Mouse (Mus musculus) G1E (cell line): ENCODE data around the gene Tbc1d1.

Experiments
- CTCF ChIP-seq: IDR thresholded peaks from 2 replicates; pipeline ENCODE4 v1.5.1; 2012; ENCODE audit warnings: low read depth, low read length, inconsistent platforms, mixed read lengths
- GATA1 ChIP-seq: IDR thresholded peaks from 2 replicates; pipeline ENCODE4 v1.6.1; 2012; ENCODE audit warnings: borderline replicate concordance, low read length, inconsistent platforms, mixed read lengths
- POLR2AphosphoS5 ChIP-seq: IDR thresholded peaks from 2 replicates; pipeline ENCODE4 v1.6.1; 2012; ENCODE audit warnings: low read depth, low read length, inconsistent platforms; ENCODE audit not compliant: insufficient replicate concordance
- TAL1 ChIP-seq: conservative IDR thresholded peaks from 2 replicates; pipeline ENCODE4 v1.6.1; 2012; ENCODE audit warnings: low read depth, low read length, inconsistent platforms, mixed read lengths

DNA sequence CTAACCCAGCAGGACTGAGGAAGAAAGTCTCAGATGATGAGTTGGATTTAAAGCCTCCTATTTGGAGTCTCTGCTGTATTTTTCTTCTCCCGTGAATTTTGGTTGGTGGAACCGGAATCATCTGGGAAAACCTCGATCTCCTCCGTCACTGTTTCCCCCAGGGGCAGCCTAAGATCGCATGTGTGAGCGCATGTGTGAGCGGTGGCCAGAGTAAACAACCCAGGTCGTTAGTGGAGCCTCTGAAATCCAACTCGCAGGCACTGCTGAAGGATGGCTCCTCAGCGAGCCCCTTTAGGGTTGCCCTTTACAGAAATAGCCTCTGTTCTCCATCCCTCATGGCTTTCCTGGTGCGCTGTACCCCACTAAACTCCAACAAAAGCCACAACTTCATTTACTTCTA is 37.2 kb downstream of the Tbc1d1 start:
- TF ChIP-seq CTCF (no peak), TAL1 (no peak), GATA1 (no peak), POLR2AphosphoS5 (no peak)
